Mouse (Mus musculus): ENCODE data around the gene Lgals7. TPM values are rescaled to one million over a fixed set of nuclear protein-coding genes. Genes with fewer than 3 reads are reported as not detected.

The Lgals7 gene
- total and polyA plus RNA-seq, 2 experiments from 2014 or later: 1.1 to 5.0 TPM

- Histone ChIP-seq H3K4me2 (ENCODE audit: low read depth, low read length) (no peak overlapping the region), H3K27me3 (ENCODE audit: insufficient read depth, low read length) (no peaks in the 10 kb centered on the region), H3K27ac (no peak overlapping the region), H3K9me3 (ENCODE audit: low read length) (no peaks in the 10 kb centered on the region), H3K36me3 (ENCODE audit: insufficient read depth, low read length) (no peaks in the 10 kb centered on the region), H3K4me1 (ENCODE audit: insufficient read depth, low read length) (no peaks in the 10 kb centered on the region), H3K4me3 (ENCODE audit: low read length) (no peak overlapping the region), H3K9ac (replicated peaks; ENCODE audit: low read length) (no peak overlapping the region)
- TF ChIP-seq CTCF (IDR thresholded peaks at IDR 0.05; ENCODE audit: low read depth): no peak
- no peak for DNase-seq (ENCODE audit: low spot score)
- ATAC-seq: no peak
- WGBS: 80% methylated on average over 1 of the region's 1 CpGs
Observed at GRCm38 (mm10) chr7:28847273-28847672, 16.4 kb upstream of the Lgals7 start.

- Histone ChIP-seq H3K9ac (replicated peaks; ENCODE audit: low read length) (no peak overlapping the region), H3K36me3 (ENCODE audit: insufficient read depth, low read length) (no peaks in the 10 kb centered on the region), H3K9me3 (ENCODE audit: low read length) (no peaks in the 10 kb centered on the region), H3K4me1 (ENCODE audit: insufficient read depth, low read length) (no peaks in the 10 kb centered on the region), H3K27ac (no peak overlapping the region), H3K27me3 (ENCODE audit: insufficient read depth, low read length) (no peaks in the 10 kb centered on the region), H3K4me2 (ENCODE audit: low read depth, low read length) (no peak overlapping the region), H3K4me3 (ENCODE audit: low read length) (no peak overlapping the region)
- no peak for ATAC-seq
- no peak for DNase-seq (ENCODE audit: low spot score)
- no peak for TF ChIP-seq CTCF (IDR thresholded peaks at IDR 0.05; ENCODE audit: low read depth)
- WGBS: 35% methylated on average over 1 of the region's 1 CpGs
Observed at GRCm38 (mm10) chr7:28849700-28850236, 13.9 kb upstream of the Lgals7 start.

- H3K27me3 ChIP-seq (ENCODE audit: insufficient read depth, low read length): no peaks in the 10 kb centered on the region
- no peak overlapping the region for H3K4me2 ChIP-seq (ENCODE audit: low read depth, low read length)
- DNase-seq (ENCODE audit: low spot score) (no peak), ATAC-seq (no peak)
- 83% methylated on average over 4 of the region's 4 CpGs for WGBS
- no peaks in the 10 kb centered on the region for H3K36me3 ChIP-seq (ENCODE audit: insufficient read depth, low read length)
- no peak overlapping the region for H3K4me3 ChIP-seq (ENCODE audit: low read length)
- no peak overlapping the region for H3K27ac ChIP-seq
- no peak overlapping the region for H3K9ac ChIP-seq (replicated peaks; ENCODE audit: low read length)
- H3K9me3 ChIP-seq (ENCODE audit: low read length): no peaks in the 10 kb centered on the region
- no peaks in the 10 kb centered on the region for H3K4me1 ChIP-seq (ENCODE audit: insufficient read depth, low read length)
- no peak for TF ChIP-seq CTCF (IDR thresholded peaks at IDR 0.05; ENCODE audit: low read depth)
Observed at GRCm38 (mm10) chr7:28850642-28851041, 13.0 kb upstream of the Lgals7 start.

GRCm38 (mm10) chr7:28859953-28860352 lies 3.7 kb upstream of the Lgals7 start:
- no peak for DNase-seq (ENCODE audit: low spot score)
- Histone ChIP-seq H3K36me3 (ENCODE audit: insufficient read depth, low read length) (no peaks in the 10 kb centered on the region), H3K27me3 (ENCODE audit: insufficient read depth, low read length) (no peaks in the 10 kb centered on the region), H3K4me2 (ENCODE audit: low read depth, low read length) (no peak overlapping the region), H3K9ac (replicated peaks; ENCODE audit: low read length) (no peak overlapping the region), H3K4me3 (ENCODE audit: low read length) (no peak overlapping the region), H3K27ac (no peak overlapping the region), H3K9me3 (ENCODE audit: low read length) (no peaks in the 10 kb centered on the region), H3K4me1 (ENCODE audit: insufficient read depth, low read length) (no peaks in the 10 kb centered on the region)
- no peak for TF ChIP-seq CTCF (IDR thresholded peaks at IDR 0.05; ENCODE audit: low read depth)
- ATAC-seq: no peak
- 86% methylated on average over 2 of the region's 2 CpGs for WGBS

GRCm38 (mm10) chr7:28860898-28861297 lies 2.8 kb upstream of the Lgals7 start:
- H3K4me3 ChIP-seq (ENCODE audit: low read length): no peak overlapping the region
- no peaks in the 10 kb centered on the region for H3K36me3 ChIP-seq (ENCODE audit: insufficient read depth, low read length)
- no peaks in the 10 kb centered on the region for H3K4me1 ChIP-seq (ENCODE audit: insufficient read depth, low read length)
- DNase-seq (ENCODE audit: low spot score) (no peak), ATAC-seq (no peak)
- TF ChIP-seq CTCF (IDR thresholded peaks at IDR 0.05; ENCODE audit: low read depth): peak; percentile 21; the same call in 1 of the 2 replicates
- H3K9ac ChIP-seq (replicated peaks; ENCODE audit: low read length): no peak overlapping the region
- H3K4me2 ChIP-seq (ENCODE audit: low read depth, low read length): no peak overlapping the region
- 84% methylated on average over 6 of the region's 6 CpGs for WGBS
- no peaks in the 10 kb centered on the region for H3K9me3 ChIP-seq (ENCODE audit: low read length)
- no peaks in the 10 kb centered on the region for H3K27me3 ChIP-seq (ENCODE audit: insufficient read depth, low read length)
- H3K27ac ChIP-seq: no peak overlapping the region

GRCm38 (mm10) chr7:28862817-28863499 lies 695 bp upstream of the Lgals7 start:
- Histone ChIP-seq H3K9me3 (ENCODE audit: low read length) (no peaks in the 10 kb centered on the region), H3K4me3 (ENCODE audit: low read length) (no peak overlapping the region), H3K9ac (replicated peaks; ENCODE audit: low read length) (no peak overlapping the region), H3K4me2 (ENCODE audit: low read depth, low read length) (no peak overlapping the region), H3K27me3 (ENCODE audit: insufficient read depth, low read length) (no peaks in the 10 kb centered on the region), H3K4me1 (ENCODE audit: insufficient read depth, low read length) (no peaks in the 10 kb centered on the region), H3K36me3 (ENCODE audit: insufficient read depth, low read length) (no peaks in the 10 kb centered on the region), H3K27ac (no peak overlapping the region)
- 79% methylated on average over 15 of the region's 15 CpGs for WGBS
- no peak for ATAC-seq
- DNase-seq (ENCODE audit: low spot score): no peak
- TF ChIP-seq CTCF (IDR thresholded peaks at IDR 0.05; ENCODE audit: low read depth): no peak

GRCm38 (mm10) chr7:28864288-28864750 lies 666 bp downstream of the Lgals7 start:
- no peaks in the 10 kb centered on the region for H3K9me3 ChIP-seq (ENCODE audit: low read length)
- TF ChIP-seq CTCF (IDR thresholded peaks at IDR 0.05; ENCODE audit: low read depth): no peak
- H3K27ac ChIP-seq: no peak overlapping the region
- DNase-seq (ENCODE audit: low spot score): no peak
- no peak for ATAC-seq
- no peak overlapping the region for H3K4me2 ChIP-seq (ENCODE audit: low read depth, low read length)
- no peak overlapping the region for H3K9ac ChIP-seq (replicated peaks; ENCODE audit: low read length)
- no peaks in the 10 kb centered on the region for H3K36me3 ChIP-seq (ENCODE audit: insufficient read depth, low read length)
- no peak overlapping the region for H3K4me3 ChIP-seq (ENCODE audit: low read length)
- WGBS: 23% methylated on average over 9 of the region's 9 CpGs
- H3K4me1 ChIP-seq (ENCODE audit: insufficient read depth, low read length): no peaks in the 10 kb centered on the region
- no peaks in the 10 kb centered on the region for H3K27me3 ChIP-seq (ENCODE audit: insufficient read depth, low read length)
